Mouse (Mus musculus): ENCODE measurements at regions not wholly inside any gene's neighbourhood (a gene's known extent, or its start where the extent isn't known, plus 50 kb on each side); places are given as distances from the start of the nearest gene placed in this dataset.
"Not testable (repeated sequence)": the region's sequence is repeated elsewhere in the genome, so short reads cannot be mapped to it uniquely, and the experiment has no call there.

DNA sequence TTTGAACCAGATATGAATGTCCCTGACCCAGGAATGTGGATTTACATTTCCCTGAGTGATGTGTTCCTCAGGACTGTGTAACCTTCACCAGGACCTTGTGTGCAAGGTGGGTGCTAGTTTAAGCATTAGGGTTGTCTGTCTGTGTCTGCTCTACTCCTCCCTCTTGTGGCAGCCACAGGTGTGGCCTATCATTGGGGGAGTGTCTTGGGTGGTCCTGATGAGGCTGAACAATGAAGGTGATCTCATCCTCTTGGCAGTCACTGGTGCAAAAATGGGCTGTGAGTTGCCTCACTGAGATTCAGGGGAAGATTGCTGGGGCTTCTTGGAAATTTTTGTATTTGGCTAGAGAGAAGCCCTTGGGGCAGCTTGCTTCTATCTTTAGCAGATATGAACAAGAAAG is 179.4 kb upstream of the Ube2e1 start:
- DNase-seq (ENCODE audit: low read depth), result peak; percentile 46

DNA sequence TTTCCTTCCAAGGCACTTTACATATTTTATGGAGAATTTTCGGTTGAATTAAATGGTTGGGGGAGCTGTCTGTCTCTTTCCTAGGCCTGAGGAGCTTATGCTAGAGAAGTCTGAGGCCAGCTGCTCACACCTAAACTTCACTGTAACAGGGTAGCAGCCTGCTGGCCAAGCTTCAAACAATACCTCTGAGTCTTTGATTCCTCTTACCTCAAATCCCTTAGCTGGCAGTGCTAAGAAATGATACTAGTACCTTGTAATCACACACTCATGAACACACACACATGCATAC is 176.6 kb upstream of the Ube2e1 start:
- no peak for DNase-seq (ENCODE audit: low read depth)

DNA sequence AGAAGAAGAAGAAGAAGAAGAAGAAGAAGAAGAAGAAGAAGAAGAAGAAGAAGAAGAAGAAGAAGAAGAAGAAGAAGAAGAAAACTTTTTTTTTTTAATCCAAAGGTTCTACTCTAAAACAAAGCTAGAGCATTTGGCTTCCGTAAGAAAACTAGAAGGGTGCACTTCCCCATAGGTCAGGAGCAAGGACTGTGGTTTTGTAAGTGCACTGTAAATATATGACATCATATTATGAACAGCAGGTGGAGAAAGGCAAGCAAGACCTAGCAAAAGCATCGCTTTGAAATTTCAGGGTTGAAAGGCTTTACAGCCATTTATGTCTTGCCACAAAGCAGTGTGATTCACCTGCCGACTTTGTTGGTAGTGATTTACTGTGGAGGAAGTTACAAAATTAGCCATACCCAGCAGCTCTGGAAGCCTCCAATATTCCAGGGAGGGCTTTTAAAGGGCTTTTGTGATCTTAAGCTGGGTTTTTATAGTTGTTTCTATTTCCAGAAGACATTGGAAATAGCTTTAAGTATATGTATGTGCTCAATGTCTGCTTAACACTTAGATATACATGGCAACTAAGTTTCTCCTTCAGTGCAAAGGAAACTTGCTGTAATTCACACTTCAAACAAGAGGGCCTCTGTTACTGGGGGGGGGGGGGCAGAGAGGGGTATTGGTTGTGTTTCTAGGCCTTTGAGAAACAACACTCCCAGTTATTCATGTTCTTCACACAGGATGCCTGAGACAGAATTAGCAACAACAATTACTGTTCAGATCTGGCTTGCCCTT is 176.1 kb upstream of the Ube2e1 start:
- DNase-seq (ENCODE audit: low read depth), result no peak

DNA sequence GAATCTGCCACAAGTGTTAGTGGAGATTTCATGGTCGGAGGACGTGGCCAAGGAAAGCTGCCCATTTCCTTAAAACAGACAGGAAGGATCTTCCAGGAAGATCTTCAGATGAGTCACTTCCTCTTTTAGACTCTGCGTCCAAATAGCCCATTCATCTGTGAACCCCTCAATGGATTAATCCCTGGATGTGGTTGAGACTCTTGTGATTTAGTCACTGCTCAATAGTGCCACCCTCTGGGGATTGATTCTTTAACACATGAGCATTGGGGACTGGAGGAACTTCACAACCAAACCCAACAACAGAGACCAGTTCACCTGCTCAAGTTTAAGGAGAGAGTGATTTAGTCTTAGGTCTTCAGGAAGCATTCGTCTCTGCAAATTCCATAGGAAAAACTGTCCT is 174.5 kb upstream of the Ube2e1 start:
- DNase-seq (ENCODE audit: low read depth), result peak; percentile 49

DNA sequence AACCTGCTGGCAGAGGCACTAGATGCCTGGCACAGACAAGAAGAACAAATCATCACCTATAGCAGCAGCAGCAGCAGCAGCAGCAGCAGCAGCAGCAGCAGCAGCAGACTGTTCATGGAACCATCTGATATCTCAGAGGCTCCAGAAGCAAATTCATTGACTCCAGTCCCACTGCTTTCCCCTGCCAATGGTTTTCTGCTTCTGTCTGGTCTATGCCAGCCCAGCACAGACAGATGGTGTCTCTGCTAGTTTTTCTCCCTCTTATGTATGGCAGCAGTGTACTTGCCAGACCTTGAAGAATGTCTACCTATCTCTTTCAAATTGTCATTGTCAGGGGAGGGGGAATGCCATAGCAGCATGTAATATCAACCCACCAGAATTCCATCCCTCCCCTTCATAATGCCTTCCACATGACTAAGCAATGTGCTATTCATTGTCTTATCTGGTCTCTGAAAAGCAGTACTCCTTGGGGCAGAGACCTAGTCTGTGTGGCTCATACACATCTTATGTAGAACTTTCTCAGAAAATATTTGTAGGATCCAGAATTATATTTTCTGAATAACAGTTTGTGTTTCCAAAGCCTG is 168.7 kb upstream of the Ube2e1 start:
- DNase-seq (ENCODE audit: low read depth), result no peak

DNA sequence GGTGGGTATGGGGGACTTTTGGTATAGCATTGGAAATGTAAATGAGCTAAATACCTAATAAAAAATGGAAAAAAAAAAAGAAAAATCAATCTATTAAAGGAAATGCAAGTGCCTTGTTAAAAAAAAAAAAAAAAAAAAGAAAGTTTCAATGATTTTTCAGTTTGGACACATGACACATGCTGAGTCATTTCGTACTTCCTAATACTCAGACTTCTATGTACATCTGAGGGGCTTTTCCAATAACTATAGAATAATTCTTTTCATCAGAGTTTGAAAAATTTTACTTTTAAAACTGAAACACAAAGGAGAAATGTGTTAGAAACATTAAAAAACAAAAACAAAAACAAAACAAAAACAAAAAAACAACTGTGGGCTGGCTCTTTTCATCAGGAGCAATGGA is 162.4 kb upstream of the Ube2e1 start:
- peak; percentile 5 for DNase-seq (ENCODE audit: low read depth)

DNA sequence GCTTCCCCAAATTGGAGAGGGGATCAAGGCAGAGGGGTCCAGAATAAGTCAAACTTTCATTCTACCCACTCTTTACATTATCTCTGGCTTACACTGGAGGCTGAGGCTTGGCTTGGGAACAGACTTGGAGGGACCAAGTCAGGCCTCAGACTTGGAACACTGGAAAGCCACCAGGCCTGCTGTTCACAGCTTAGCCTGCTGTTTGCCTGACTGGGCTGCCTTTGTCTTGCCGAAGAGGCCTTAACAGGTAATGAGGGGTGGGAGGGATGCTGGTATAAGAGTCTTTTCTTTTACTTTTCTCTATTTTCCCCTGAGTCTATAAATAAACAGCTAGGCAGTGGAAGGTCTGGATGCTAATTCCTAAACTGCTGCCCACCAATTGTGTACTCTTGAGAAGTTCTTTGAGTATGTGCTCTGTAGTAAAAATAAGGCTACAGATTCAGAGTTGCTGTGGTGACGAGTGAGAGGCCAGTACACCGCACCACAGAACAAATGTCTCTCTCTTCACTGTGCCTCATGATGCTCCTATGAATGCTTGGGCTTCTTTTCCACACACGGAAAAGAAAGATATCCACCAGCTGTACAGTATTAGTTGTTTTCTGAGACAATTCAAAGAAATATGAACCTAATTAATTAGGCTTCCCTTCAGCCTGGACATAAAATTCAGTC is 154.6 kb upstream of the Ube2e1 start:
- DNase-seq (ENCODE audit: low read depth), result no peak

DNA sequence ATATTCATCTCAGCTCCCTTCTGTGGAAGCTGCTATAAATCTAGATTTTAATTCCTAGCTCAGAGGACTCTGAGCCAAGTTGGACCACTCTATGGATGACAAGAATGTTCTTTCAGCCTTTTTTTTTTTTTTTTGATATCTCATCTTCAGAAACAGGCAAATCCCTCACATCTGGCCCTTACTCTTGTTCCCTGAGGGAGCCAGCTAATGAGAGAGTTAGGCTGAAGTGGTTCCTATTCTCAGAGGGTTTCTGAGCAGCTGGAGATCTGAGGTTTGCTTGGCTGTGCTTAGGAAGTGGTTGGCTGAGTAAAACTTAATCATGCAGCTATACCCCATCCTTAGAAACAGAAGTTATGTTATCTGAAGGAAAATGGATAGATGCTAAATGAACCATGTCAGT is 153.9 kb upstream of the Ube2e1 start:
- DNase-seq (ENCODE audit: low read depth), result no peak

DNA sequence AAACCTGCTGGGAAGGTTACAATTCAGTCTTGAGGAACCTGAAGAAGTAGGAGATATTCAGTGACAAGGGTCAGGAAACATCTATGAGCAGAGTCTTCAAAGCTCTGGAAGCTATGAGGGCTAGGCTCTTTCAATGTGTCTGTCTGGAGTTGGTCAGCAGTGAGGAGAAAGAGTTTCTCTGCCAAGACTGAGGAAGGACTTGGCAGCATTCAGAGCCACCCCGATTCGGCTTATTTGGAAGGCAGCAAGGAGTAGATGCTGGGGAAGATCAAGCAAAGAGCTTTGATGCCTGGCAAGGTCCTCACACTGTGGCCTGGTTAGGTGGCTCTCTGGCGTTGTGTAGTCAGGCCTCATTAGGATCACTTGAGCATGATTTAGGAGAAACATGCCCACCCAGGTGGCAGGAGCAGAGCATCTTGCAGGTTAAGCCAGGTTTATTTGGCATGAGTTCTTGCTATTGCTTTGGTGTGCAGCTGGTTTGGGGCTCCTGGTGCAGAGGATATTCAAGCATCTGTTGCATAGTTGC is 145.2 kb upstream of the Ube2e1 start:
- no peak for DNase-seq (ENCODE audit: low read depth)

DNA sequence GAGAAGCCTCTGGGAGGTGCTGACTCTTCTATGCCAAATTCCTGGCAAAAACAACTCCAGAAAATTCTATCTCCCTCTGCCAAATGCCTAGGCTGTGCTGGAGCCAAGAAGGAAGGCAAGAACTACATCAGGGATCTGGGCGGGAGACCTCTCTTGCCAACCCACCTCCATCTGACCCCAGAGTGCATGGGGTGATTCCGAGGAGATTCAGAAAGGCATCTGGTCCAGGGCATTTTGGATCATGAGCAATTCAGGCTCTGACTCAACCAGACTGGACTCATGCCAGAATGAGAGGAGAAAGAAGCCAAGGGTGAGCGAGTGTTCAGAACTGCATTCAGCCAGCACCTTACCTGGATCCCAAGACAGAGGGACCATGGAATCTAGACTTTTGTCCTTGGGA is 137.0 kb upstream of the Ube2e1 start:
- peak; percentile 80 for DNase-seq (ENCODE audit: low read depth)

DNA sequence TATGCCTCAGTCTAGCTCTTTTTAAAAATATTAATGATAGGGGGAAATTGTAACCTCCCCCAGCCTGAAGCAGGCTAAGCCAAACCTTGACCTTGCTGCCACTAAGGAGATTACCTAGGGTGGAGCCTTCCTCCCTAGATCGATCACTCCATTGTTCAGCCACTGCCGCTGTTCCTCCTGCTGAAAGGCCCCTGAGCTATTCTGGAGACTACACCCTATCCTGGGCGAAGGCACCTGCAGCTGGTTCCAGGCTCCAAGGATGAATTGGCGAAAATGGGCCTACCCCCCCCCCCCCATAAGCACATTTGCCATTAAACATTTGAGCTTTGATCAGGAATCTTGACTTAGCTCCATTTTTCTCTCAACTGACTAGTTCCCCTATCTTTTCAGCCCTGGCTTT is 135.2 kb upstream of the Ube2e1 start:
- DNase-seq (ENCODE audit: low read depth), result not testable (repeated sequence)

DNA sequence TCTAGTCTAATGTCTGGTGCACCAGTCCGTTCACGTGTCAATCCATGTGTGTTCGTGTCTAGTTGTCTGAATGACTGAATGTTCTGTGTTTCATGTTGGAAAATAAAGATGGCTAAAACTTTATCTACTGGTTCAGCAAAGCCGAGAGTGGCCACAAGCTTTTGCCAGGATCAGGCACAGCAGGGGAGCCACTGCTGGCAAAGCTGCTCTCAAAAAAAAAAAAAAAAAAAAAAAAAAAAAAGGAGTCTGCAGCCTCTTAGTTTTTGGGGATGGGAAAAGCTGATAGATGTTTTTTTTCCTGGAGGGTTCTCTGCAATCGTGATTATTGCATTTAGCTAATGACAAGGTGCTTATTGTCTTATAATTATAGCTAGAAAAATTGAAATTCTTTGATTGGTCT is 132.5 kb upstream of the Ube2e1 start:
- not testable (repeated sequence) for DNase-seq (ENCODE audit: low read depth)

DNA sequence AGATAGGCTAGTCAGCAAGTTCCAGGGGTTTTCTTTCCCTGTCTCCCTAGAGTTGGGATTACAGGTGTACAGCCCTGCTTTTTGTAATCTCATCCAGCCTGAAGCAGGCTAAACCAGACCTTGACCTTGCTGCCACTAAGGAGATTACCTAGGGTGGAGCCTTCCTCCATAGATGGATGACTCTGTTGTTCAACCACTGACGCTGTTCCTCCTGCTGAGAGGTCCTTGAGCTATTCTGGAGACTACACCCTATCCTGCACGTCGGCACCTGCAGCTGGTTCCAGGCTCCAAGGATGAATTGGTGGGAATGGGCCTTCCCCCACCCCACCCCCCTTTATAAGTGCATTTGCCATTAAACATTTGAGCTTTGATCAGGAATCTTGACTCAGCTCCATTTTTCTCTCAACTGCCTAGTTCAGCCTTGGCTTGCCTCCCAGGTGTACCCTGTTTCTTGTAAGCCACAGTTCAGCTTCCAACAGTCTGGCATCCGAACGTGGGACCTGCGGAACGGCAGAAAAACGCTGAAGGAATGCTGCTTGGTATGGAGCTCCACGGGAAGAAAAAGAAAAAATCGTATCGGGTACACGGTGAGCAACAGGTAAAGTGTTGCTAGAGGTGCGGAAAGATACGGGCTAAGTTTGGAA is 131.7 kb upstream of the Ube2e1 start:
- DNase-seq (ENCODE audit: low read depth), result no peak

DNA sequence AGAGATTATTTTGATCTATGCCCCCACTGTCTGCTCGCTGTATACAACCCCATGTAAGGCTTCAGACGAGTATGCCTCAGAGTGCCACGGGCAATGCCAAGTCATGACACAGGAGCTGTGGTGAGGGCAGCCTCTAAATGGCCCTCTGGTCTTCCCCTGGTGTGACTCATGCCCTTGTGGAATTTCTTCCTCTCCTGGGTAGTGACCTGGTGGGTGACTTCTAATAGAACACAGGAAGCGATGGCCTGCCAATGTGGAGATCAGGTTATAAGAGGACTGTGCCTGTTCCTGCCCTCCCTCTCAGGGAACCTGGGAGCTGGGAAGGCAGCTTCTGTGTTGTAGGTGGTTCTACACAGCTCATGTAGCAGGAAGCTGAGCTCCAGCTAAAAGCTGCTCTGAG is 130.7 kb upstream of the Ube2e1 start:
- peak; percentile 41 for DNase-seq (ENCODE audit: low read depth)

DNA sequence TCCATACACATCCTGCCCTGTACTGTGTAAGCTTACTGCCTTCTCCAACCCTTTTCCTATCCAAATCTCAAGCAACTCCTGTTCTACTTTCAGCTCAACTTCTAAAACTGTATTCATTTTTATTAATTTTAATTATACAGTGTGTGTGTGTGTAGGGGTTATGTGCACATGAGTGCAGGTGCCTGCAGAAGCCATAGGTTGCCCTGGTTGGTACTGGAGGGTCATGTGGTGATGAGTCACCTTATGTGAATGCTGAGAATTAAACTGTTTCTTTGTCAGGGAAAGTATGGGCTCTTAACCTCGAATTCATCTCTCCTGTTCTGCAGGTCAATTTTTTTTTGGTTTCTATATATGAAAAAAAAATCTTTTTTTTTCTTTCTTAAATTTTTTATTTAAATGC is 117.0 kb upstream of the Ube2e1 start:
- DNase-seq (ENCODE audit: low read depth), result no peak

DNA sequence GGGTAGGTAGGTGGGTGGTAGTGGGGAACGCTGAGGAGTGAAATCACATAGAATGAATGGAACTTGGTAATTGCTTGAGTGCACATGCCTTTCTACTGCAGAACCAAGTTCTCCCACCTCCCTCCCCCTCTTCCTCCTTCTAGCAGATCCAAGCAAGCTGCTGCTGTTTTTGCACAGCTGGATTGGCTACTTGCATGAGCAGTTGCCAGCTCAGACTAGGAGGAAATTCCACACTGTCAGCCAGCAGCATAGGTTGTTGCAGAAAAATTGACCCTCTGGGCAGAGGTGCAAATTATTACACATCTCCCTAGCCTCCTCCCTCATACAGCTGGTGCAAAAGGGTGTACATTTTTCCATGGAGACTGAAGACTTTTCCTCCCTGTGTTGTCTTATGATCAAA is 112.8 kb upstream of the Ube2e1 start:
- DNase-seq (ENCODE audit: low read depth), result no peak

DNA sequence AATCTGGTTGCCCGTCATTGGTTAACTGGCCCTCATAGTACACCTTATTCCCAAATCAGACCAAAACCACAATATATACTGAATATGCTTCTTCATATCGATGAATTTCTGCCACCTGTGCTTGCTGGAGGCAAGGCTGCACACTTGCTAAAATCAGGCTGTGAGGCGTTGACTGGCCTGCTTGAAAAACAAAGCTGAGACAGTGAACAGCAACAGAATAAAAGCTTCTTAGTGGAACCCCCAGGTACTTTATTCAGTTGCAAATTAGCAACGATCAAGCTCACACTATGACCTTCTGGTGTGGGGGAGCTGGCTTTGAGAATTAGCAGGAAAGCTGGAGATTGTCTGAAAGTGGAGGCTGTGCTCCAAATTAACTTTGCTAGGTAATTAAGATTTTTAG is 97.3 kb upstream of the Ube2e1 start:
- DNase-seq (ENCODE audit: low read depth), result not testable (repeated sequence)

DNA sequence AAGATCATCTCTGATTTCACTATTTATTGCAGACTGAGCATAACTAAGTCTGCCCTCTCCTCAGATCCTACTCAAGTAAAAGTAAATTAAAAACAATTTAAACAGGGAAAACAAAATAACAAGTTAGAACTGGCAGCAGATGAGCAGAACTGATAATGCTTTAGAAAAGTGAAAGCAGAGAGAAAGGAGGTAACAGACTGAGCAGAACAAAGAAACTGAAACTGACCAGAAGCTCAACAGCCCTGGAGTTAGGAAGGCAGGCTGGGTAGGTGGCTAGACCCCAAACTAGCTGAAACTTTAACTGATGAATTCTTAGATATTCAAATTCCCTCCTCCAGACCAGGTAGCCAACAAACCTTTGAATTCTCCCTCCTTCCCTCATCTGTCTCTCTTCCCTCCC is 94.2 kb upstream of the Ube2e1 start:
- no peak for DNase-seq (ENCODE audit: low read depth)

DNA sequence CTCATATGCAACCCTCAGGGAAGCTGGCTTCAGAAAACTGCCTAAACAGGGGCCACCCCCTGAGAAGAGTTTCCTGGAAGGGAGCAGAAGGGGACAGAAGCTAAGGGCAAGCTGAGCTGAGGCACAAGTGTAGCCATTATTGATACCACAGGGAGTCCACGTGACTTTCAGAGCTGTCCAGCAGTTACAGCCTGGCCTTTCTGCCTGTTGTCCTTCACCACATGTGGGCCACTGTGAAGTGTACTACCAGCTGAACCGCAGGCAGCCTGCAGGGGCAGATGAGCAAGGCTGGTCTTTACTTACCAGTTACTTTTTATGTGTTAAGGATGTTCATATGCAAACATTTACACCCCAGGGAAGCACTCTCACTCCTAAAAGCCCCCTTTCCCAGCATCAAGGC is 85.2 kb upstream of the Ube2e1 start:
- peak; percentile 9 for DNase-seq (ENCODE audit: low read depth)

DNA sequence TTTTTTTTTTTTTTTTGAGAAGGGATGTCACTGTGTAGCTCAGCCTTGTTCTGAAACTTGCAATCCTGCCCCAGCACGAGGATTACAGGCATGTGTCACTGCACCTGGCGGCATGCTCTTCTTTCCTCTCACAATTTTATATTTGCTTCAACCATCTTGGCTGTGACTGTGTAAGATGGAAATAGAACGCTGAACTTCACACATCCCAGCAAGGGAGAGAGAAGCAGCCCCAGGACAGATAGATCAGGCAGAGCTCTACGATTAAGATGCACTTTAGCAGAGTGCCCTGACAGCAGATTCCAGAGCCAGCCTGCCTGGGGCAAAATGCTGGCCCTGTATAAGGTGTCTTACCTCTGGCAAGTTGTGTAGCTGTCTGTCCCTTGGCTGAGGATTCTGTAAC is 84.7 kb upstream of the Ube2e1 start:
- DNase-seq (ENCODE audit: low read depth), result no peak

DNA sequence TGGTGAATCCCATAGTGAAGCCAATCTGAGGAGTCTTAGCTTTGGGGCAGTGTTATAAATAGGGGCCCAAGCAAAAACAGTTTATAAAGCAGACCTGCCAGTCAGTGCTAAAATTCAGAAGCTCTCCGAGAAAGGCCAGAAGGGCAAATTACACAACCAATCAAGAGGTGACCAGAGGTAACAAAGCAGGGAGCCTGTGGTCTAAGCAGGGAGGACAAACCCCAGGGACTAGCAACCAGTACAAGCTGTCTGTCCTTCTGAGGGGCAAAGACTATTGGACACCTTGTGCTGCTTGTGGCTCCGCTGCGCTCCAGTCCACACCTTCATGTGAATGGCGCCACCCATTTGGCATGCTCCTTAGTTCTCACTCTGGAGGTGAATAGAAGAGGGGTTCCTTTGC is 67.3 kb upstream of the Ube2e1 start:
- no peak for DNase-seq (ENCODE audit: low read depth)

DNA sequence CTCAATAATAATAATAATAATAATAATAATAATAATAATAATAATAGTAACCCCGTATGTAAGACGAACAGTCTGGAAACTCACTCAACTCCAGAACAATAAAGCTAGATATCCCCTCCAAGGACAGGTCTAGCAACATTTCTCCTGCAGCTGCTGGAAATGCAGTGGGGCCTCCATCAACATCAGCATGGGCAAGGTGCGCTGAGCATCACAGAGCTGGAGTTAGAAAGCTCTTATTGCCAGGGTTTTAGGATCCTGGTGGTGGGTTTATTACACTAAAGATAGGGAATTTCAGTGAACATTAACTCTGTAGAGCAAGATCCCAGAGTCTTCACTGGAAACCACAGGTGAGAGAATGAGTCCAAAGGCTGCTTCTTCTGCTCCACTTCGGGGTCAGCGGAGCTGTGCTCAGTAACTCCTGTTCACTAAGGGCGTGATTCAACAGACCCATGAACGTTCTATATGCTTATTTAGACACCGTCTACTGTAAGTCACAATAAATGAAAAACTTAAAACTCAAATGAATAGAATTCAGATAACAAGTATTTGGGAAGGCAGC is 64.6 kb upstream of the Ube2e1 start:
- DNase-seq (ENCODE audit: low read depth), result no peak
